Mouse (Mus musculus) left cerebral cortex, adult 18-20 months (tissue): ENCODE data around the gene Kcnk2. TPM values are rescaled to one million over a fixed set of nuclear protein-coding genes. Genes with fewer than 3 reads are reported as not detected.
"Not testable (repeated sequence)": the region's sequence is repeated elsewhere in the genome, so short reads cannot be mapped to it uniquely, and the experiment has no call there.

Source experiments
- DNase-seq, 2 experiments: peaks; one replicate each; pipeline ENCODE4 v3.0.0; 2021 to 2022; ENCODE audit warnings: low spot score in 2 of 2, mixed read lengths in 1 of 2
- total RNA-seq, 2 experiments: library from RNA; stranded (reverse); gene quantifications; 2 replicates each; pipeline ENCODE4 v1.2.3; 2021

Gene Kcnk2
- total RNA-seq, 2 experiments from 2014 or later, result 60.4 to 65.2 TPM

DNA sequence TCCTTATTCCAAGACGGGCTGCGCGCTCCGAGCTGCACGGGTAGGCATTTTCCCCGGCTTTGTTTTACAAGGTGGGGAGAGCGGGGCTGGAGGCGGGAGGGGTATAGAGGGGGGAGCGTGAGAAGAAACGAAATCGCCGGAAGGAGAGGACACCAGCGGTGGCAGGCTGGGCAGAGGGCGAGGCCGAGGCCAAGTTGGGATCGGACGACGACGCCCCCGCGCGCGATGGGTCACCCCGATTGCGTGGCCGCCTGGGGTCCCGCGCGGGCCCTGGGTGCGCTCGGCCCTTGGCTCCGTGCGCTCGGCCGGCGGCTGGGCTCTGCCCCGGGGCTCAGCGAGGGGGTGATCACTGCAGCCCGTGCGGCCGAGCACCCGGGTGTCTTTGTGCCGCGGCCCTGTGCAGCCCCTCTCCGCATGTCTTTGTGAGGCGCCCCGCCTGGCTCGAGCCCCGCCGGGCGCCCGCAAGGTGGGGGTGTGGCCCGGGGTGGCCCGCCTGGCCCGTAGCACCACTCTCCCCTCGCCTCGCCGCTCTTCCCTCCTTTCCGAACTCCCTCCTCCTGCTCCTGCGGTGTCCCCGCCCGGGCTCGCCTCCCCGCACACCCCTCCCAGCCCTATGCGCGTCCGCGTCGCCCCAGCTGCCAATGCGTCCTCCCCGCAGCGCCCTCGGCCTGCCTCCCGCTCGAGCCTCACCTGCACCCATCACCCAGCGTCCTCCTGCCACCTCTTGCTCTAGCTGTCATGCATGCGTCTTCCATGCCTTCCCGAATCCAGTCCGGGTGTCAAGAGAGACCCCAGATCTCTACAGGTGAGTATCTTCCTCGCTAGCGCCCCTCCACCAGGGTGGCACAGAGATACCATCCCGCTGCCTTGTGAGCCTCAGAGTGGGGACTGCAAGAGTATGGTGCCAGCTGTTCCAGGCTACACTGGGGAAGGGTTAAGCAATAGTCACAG, 58.5 kb downstream of the Kcnk2 start:
- peak; percentile 38 to 58 for DNase-seq

GRCm38 (mm10) chr1:189342416-189343104, 59.5 kb downstream of the Kcnk2 start:
- DNase-seq, result peak; percentile 18 to 23

GRCm38 (mm10) chr1:189341381-189341917, 60.6 kb downstream of the Kcnk2 start:
- DNase-seq, result peak in 1 of 2 experiments; percentile 7

DNA sequence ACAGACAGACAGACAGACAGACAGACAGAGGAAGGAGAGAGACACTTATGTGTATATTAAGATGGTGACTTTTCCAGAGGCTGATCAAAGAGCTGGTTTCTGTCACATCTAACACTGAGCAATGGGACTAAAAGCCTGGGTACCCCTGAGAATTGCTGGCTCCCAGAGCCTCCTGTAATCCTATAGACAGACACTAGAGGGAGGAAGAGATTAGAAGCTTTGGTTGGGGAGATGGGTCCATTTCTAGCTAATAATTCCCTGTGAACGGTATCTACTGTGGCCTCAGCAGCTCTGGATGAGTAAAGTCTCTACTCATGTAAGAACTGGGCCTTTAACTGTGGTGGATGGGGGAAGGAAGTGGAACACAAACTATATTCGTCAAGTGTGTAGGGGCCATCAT, 86.2 kb downstream of the Kcnk2 start:
- no peak for DNase-seq

GRCm38 (mm10) chr1:189314495-189314894, 87.6 kb downstream of the Kcnk2 start:
- DNase-seq, result no peak

DNA sequence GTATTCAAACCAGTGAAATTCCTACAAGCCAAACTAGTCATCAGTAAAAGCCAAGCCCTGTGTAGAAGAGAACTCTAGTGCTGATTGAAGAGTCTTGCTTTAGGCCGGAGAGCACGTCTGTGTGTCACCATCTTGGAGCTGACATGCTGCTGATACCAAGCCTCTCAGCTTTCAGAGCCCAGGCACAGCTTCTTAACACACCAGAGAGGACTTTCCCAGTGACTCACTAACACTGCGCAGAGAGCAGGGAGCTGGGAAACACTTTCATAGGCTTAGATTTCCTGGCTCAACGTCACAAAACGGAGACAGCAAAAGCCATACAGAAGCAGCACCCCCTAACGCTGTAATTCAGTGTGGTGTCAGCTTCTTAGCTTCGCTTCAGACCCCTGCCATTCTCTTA, 88.3 kb downstream of the Kcnk2 start:
- DNase-seq, result no peak

- DNase-seq, result no peak
Observed at GRCm38 (mm10) chr1:189310145-189310544, 91.9 kb downstream of the Kcnk2 start.

DNA sequence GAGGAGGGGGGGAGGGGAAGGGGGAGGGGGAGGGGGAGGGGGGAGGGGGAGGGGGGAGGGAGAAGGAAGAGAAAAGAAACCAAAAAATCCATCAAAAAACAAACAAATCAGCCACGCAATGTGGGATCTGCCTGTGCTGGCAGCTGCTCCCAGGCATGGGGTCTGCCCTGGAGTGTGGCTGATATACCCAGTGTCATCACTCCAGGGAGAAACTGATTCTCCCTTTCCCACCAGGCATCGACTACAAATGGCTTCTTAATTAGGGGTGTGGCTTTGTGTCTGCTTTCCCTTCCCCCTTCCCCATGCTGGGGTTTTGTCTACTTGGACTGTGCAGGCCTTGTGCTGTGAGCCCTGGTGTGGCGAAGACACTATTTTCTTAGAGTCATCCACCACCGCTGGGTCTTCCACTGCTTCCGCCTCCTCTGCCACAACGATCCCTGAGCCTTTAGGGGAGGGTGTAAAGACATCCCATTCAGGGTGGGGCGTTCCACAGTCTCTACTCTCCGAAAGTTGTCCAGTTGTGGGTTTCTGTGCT, 97.0 kb downstream of the Kcnk2 start:
- DNase-seq, result no peak

GRCm38 (mm10) chr1:189303001-189303400, 99.1 kb downstream of the Kcnk2 start:
- no peak for DNase-seq

DNA sequence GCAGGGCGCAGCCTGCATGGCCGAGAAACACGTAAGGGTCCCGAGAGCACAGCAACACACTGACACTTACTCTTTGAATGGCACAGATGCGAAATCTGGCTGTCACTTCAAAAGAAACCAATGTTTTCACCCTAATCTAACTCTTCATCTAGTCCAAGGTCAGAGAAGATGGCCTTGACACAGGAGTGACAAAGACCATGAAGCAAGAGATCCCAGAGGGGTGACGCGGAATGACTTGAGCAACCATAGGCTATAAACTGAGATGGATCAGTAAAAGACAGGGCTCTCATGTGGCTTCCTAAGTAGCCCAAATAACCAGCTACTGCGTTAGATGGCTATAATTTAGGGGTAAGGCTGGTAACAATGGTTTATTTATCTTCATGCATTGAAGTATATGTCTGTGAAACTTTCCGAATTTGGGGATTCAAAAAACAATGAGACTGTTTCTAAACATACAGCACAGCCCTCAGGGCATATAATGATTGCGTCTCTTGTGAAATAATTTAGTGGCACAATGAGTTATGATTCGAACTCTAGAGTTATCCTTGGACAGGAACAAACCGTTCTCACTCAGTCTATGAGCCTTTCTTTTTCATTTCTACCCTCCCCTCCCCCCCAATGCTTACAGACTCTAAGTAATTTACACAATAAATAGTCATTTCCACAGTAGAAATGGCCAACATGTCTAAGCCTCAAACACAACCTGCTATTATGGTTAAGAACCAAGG, 108.2 kb downstream of the Kcnk2 start:
- no peak for DNase-seq

DNA sequence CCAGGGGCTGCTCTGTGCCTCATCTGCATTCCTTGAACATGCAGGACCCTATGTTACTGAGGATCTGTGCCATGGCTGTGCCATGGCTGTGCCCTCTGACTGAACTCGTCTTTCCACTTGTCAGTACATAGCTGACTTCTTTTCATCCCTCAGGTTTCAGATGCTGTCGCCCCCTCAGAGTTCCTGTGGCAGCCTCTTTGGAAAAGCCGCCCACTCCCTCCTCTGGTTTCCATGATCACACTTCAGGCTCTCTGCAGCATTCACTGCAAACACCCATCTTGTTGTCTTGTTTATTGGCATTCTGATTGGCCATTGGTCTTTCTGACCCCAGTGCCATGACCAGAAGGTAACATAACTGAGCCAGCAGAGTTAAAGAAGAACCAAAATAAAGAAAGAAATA, 111.2 kb downstream of the Kcnk2 start:
- DNase-seq, result peak; percentile 41 to 56

DNA sequence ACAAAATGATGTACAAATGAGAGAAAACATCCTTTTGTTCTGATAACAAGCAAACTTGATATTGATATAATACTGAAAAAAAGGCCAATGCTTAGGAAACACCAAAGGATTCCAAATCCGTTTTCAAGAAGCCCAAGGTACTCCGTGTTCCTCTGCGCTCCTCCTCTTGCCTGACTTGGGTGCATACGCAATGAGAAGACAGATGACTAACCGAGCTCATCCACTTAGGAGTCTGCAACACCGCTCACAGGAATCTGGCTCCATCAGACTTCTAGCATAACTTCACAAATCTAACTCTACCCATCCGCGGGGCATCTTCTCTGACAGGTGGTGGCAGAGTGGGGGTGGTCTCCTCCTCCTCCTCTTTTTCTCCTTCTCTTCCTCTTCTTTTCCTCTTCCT, 113.1 kb downstream of the Kcnk2 start:
- DNase-seq, result peak in 1 of 2 experiments; percentile 21

GRCm38 (mm10) chr1:189272281-189272680, 129.8 kb downstream of the Kcnk2 start:
- DNase-seq, result no peak

GRCm38 (mm10) chr1:189253631-189254030, 148.4 kb downstream of the Kcnk2 start:
- DNase-seq, result no peak

GRCm38 (mm10) chr1:189253207-189253606, 148.9 kb downstream of the Kcnk2 start:
- no peak for DNase-seq

GRCm38 (mm10) chr1:189243206-189243605, 158.9 kb downstream of the Kcnk2 start:
- not testable (repeated sequence) for DNase-seq

GRCm38 (mm10) chr1:189235261-189235660, 166.8 kb downstream of the Kcnk2 start:
- no peak for DNase-seq

DNA sequence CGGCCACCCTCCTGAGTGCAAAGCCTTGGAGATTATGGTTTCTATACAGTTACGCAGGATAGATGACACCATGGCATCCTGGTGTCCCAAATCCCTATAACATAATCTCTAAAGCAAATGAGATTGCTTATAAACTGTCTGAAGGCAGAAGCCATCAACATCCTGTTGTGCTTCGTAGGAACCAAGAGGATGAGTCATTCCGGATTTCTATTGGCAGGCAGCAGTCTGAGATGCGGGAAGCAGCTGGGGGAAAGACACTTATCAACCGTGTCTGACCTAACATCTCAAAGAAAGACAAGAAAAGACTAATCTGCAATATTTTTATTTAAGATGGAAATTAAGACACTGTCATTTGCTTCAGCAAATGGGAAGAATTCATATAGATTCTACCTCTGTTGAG, 169.2 kb downstream of the Kcnk2 start:
- no peak for DNase-seq

DNA sequence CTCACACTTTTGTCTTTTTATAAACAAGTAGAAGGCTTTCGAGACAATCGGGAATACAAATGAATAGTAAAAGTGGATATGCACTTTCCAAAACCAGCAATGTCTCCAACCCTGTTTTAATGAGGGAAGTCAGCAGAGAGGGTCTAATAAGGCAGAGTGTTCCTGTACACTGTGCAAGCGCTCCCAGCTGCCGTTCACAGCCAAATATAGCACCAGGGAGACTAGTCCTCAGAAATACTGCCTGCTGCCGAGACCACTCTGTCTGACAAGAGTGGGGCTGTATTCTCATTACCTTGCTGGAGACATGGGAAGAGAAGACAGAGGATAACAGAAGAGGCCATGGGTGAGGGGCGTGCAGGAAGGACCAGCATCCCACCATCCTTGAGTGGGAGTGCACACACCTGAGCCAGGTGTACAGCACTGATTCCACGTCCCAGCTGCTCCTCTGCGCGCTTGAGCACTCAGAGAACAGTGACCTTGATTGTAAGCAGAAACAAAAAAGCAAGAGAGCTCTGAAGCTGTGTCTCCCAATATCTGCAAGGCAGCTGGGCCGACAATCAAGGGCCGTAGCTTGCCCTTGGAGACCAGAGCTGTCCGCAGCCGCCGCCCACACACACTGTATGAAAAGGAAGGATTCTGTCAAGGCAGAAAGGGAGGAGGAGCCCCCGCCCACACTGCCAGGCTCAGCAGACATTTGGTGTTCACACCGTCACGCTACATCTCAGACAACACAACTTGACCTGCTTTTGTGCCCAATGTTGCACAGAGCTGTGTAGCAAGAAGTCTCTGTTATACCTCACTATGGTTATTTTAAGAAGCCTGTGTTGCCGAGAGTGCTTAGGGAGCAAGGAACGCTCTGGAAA, 173.6 kb downstream of the Kcnk2 start:
- peak; percentile 72 to 80 for DNase-seq

DNA sequence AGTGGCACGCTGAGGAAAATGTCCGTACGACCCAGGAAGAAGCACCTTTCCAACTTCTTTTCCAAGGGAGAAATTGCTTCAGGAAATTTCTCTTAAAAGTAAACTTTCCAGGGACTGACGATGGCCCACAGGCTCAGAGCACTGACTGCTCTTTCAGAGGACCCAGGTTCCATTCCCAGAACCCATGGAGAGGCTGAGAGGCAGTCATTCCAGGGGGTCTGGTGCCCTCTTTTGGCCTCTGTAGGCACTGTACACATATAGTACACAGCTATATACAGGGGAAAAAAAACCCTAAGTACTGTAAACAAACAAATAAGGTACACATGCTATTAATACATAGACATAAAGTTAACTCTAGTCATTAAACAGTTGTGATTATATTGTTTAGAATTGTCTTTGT, 174.6 kb downstream of the Kcnk2 start:
- no peak for DNase-seq
